Mouse (Mus musculus) gastrocnemius, adult 2 months (tissue): Measurements from ENCODE around the gene Hint1. TPM values are rescaled to one million over a fixed set of nuclear protein-coding genes. Genes with fewer than 3 reads are reported as not detected.

Experiments used
- DNase-seq: peaks from one replicate; pipeline ENCODE4 v3.0.0; 2022
- H3K27ac ChIP-seq: fragments of 200-600 bp; 2 replicates; pipeline ENCODE4 v1.8.1; 2022; ENCODE audit warnings: mild to moderate bottlenecking
- H3K4me3 ChIP-seq: fragments of 200-600 bp; 2 replicates; pipeline ENCODE4 v1.8.1; 2022; ENCODE audit warnings: mild to moderate bottlenecking, moderate library complexity
- CTCF ChIP-seq: fragments of 200-600 bp; IDR thresholded peaks from 2 replicates; pipeline ENCODE4 v1.8.1; 2022; ENCODE audit warnings: antibody characterized with exemption, mild to moderate bottlenecking, moderate library complexity
- intact Hi-C: fragments of 180-260 bp; cut with DNase I; formaldehyde crosslinking; loops from one replicate; pipeline ENCODE4 v1.15.1; 2025
- total RNA-seq, 2 experiments: library from RNA; stranded (reverse); gene quantifications; 2 replicates each; pipeline ENCODE4 v1.2.3; 2021

Gene Hint1
- total RNA-seq, 2 experiments from 2014 or later, result 186 to 220 TPM

GRCm38 (mm10) chr11:54867049-54867385 lies 834 bp downstream of the Hint1 start:
- intact Hi-C loops, result no loop called here
- no peak for TF ChIP-seq CTCF
- DNase-seq, result no peak
- Histone ChIP-seq H3K4me3 (peak overlapping the region; percentile 96), H3K27ac (peak overlapping the region; percentile 94)

DNA sequence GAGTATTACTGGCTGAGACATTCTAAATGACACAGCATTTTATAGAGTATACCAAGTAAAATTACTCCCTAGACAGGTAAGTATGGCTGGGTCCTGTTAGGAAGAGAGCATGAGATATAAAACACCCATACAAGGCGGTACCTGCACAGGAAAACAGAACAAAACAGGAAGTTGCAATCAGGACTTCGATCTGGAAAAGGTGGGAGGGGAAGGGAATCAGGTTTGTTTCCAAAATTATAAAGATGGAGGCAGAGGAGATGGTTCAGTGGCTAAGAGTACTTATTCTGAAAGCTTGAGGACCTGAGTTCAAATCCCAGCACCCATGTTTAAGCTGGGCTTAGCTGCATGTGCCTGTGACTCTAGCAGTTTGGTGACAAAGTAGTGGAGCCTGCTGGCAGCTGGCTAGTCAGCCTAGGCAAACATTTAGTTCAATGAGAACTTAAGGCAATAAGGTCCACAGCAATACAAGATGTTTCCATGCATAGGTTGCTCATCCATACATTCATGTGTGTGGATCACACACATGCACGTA lies 1.8 kb downstream of the Hint1 start:
- intact Hi-C loops, result no loop called here
- 0 out of 2 replicates have a peak overlapping the region, but pooled peaks have one; percentile 4 for H3K27ac ChIP-seq
- TF ChIP-seq CTCF, result no peak
- DNase-seq, result no peak
- no peak overlapping the region; the same call in 1 of the 2 replicates for H3K4me3 ChIP-seq

- H3K27ac ChIP-seq, result no peak overlapping the region
- TF ChIP-seq CTCF, result no peak
- no peak overlapping the region for H3K4me3 ChIP-seq
- no peak for DNase-seq
- intact Hi-C loops, result no loop called here
Observed at GRCm38 (mm10) chr11:54868445-54868844, 2.3 kb downstream of the Hint1 start.

DNA sequence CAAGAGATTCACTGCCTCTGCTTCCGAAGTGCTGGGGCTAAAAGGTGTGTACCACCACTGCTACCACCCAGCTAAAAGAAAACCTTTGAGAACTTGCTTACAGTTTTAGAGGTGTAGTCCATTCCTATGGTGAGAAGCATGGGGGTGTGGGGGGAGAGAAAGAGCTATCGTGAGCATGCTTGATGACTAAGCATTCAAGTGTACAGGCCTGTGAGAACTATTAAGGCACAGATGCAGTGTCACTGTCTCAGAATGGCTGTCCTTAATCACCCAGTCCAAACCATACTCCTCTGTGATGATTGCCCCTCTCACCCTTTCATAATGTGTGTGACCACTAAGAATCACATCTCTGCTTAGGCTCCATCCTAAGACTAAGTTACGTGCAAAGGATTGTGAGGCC lies 3.1 kb downstream of the Hint1 start:
- H3K4me3 ChIP-seq, result no peak overlapping the region
- H3K27ac ChIP-seq, result no peak overlapping the region
- intact Hi-C loops, result no loop called here
- no peak for TF ChIP-seq CTCF
- no peak for DNase-seq

- peak overlapping the region; percentile 0; the same call in 1 of the 2 replicates for H3K27ac ChIP-seq
- H3K4me3 ChIP-seq, result no peak overlapping the region
- TF ChIP-seq CTCF, result no peak
- DNase-seq, result peak; percentile 37
- intact Hi-C loops, result loop anchor here (10.0 kb wide), 1 partner anchor 203 kb away; the partner anchor contains the start of gene Ccdc69
Observed at GRCm38 (mm10) chr11:54871831-54872537, 5.8 kb downstream of the Hint1 start.

DNA sequence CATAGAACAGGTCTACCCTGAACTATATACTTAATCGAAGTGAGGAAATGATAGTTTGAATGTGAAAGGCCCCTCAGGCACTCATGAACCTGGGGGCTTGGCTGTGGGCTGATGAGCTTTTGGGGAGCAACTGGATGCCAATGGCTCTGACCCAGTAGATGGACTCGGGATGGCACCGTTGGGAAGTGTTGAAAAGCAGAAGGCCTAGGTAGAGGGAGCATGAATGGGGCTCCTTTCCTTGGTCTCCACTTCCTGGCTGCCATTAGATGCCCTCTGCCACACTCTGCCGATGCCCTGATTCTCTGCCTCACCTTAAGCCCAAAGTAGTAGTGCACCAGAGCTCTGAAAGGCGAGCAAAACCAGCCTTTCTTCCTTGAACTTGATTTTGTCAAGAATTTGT lies 9.8 kb downstream of the Hint1 start:
- intact Hi-C loops, result loop anchor here (10.0 kb wide), 1 partner anchor 199 kb away; the partner anchor contains the start of gene Ccdc69
- no peak overlapping the region for H3K4me3 ChIP-seq
- no peak for DNase-seq
- no peak for TF ChIP-seq CTCF
- no peak overlapping the region for H3K27ac ChIP-seq

DNA sequence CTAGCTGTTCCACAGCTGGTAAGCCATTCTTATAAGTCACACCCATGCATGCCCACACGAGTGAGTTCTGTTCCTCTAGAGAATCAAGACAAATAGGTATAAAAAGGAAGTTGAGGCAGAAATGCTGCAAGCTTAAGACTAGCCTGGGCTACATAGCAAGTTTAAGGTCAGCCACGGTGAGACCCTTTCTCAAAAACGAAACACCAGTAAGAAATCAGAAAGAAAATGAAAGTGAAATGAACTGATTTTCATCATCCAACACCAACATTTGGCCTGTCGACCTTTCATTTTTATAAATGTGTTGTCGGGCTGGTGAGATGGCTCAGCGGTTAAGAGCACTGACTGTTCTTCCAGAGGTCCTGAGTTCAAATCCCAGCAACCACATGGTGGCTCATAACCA lies 12.7 kb downstream of the Hint1 start:
- TF ChIP-seq CTCF, result no peak
- intact Hi-C loops, result loop anchor here (2.0 to 10.0 kb wide), 2 partner anchors 106 to 196 kb away; partner anchors contain the start of gene Ccdc69
- DNase-seq, result no peak

GRCm38 (mm10) chr11:54879434-54879833 lies 13.3 kb downstream of the Hint1 start:
- DNase-seq, result peak; percentile 60
- intact Hi-C loops, result loop anchor here (2.0 to 10.0 kb wide), 2 partner anchors 105 to 195 kb away; partner anchors contain the start of gene Ccdc69
- Histone ChIP-seq H3K27ac (peak overlapping the region; percentile 48; the same call in 1 of the 2 replicates), H3K4me3 (no peak overlapping the region)
- peak; percentile 85 for TF ChIP-seq CTCF

More for the DNA sequence above, 12.7 kb downstream of the Hint1 start:
- no peak overlapping the region for H3K4me3 ChIP-seq
- no peak overlapping the region for H3K27ac ChIP-seq

DNA sequence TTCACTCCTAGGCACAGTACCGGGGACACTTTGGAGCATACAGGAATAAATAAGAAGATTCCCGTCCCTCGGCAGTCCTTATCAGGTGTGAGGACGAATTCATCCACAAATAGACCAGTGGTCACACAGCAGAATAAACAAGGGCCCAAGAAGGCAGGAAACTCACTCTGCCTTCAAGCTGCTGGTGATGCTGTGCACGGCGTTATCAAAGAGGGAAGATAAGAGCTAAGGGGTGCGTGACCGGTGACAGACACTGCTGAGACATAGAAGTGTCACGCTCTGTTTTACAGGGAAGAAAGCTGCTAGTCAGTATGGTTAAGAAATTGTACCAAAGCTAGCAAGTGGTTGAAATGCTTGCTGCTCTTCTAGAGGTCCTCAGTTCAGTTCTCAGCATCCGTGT lies 13.7 kb downstream of the Hint1 start:
- no peak overlapping the region for H3K4me3 ChIP-seq
- no peak for DNase-seq
- intact Hi-C loops, result loop anchor here (2.0 to 10.0 kb wide), 2 partner anchors 105 to 195 kb away; partner anchors contain the start of gene Ccdc69
- TF ChIP-seq CTCF, result no peak
- peak overlapping the region; percentile 48; the same call in 1 of the 2 replicates for H3K27ac ChIP-seq

GRCm38 (mm10) chr11:54881051-54881474 lies 14.9 kb downstream of the Hint1 start:
- Histone ChIP-seq H3K4me3 (no peak overlapping the region), H3K27ac (peak overlapping the region; percentile 68)
- TF ChIP-seq CTCF, result no peak
- no peak for DNase-seq
- intact Hi-C loops, result loop anchor here (1.0 kb wide), 1 partner anchor 46 kb away; no protein-coding TSS in a partner anchor

- Histone ChIP-seq H3K27ac (peak overlapping the region; percentile 87), H3K4me3 (no peak overlapping the region)
- TF ChIP-seq CTCF, result peak; percentile 31; the same call in 1 of the 2 replicates
- DNase-seq, result peak; percentile 73
- intact Hi-C loops, result no loop called here
Observed at GRCm38 (mm10) chr11:54882671-54883070, 16.5 kb downstream of the Hint1 start.

GRCm38 (mm10) chr11:54884197-54884828 lies 18.1 kb downstream of the Hint1 start:
- intact Hi-C loops, result no loop called here
- TF ChIP-seq CTCF, result no peak
- Histone ChIP-seq H3K4me3 (no peak overlapping the region), H3K27ac (peak overlapping the region; percentile 87)
- no peak for DNase-seq

DNA sequence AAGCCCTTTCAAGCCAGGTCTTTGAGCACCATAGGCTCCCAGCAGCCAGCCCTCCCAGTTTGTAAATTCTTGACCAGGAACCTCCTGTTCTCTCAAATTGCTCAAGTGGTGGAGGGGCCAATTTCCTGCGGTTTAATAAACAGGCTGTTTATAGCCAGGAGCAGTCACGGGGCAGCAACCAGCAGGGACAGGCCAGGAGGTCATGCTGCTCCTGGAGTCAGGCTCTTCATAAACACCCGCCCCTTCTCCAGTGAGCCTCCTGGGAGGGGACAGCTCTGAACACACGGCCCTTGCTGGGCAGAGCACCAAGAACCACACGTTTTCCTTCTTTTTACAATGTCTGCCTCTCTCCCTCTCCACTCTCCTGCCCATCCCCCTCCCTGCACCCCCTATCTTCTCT lies 18.8 kb downstream of the Hint1 start:
- intact Hi-C loops, result no loop called here
- H3K27ac ChIP-seq, result peak overlapping the region; percentile 87
- H3K4me3 ChIP-seq, result no peak overlapping the region
- peak; percentile 85 for DNase-seq
- no peak for TF ChIP-seq CTCF
